In the genomic region with DNA sequence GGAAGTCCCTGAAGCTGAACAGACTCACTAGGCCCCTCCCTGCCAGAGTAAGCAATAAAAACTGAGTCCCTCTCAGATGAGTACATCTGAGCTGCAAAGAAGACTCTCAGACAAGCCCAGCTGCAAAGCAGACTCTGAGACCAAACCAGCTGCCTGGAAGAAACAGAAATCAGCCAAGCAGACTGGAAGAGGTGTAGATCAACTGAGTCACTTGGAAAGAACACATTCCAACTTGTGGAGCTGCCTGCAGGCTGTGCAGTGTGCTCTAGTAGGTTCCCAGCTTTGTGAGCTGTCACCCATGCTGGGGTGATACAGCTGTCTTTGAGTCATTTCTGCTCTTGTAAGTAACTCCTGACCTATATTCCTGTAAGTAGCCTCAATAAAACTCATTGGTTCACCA, we compare ENCODE assay signal across 26 mouse cellular contexts. TPM values are rescaled to one million over a fixed set of nuclear protein-coding genes. Genes with fewer than 3 reads are reported as not detected.
"Had no signal": no experiment of that assay in that cellular context is flagged by ENCODE, and none has a peak within 500 bp of the region (broad histone marks: within the 10 kb centered on the region; RNA-seq: fewer than 3 reads in every experiment).

No protein-coding gene starts in this region.

- H3K27ac ChIP-seq: heart, embryonic 10.5 days; heart, embryonic 13.5 days; heart, embryonic 15.5 days; hindbrain, embryonic 13.5 days; hindbrain, embryonic 15.5 days; hindbrain, postnatal 0 days; kidney, embryonic 15.5 days; kidney, postnatal 0 days; limb, embryonic 13.5 days; limb, embryonic 15.5 days; liver, embryonic 13.5 days; liver, embryonic 15.5 days had no signal

- H3K4me1 ChIP-seq: heart, embryonic 13.5 days; heart, embryonic 15.5 days; hindbrain, embryonic 13.5 days; hindbrain, embryonic 15.5 days; kidney, embryonic 15.5 days; limb, embryonic 13.5 days; limb, embryonic 15.5 days had no signal

- DNase-seq: gastrocnemius, postnatal 14 days; gastrocnemius, postnatal 36 days; heart, adult 18-20 months; heart, postnatal 14 days; heart, postnatal 36 days; kidney, adult 11 months; kidney, adult 2 months; kidney, adult 9 months; kidney, postnatal 14 days; kidney, postnatal 36 days; layer of hippocampus, adult 9-11 months; layer of hippocampus, postnatal 36 days; left cerebral cortex, postnatal 4 days; liver, embryonic 13.5 days had no signal

- H3K9ac ChIP-seq: heart, embryonic 13.5 days; heart, embryonic 15.5 days; hindbrain, embryonic 13.5 days; hindbrain, embryonic 15.5 days; kidney, embryonic 15.5 days; limb, embryonic 13.5 days; limb, embryonic 15.5 days; liver, embryonic 13.5 days; liver, embryonic 15.5 days had no signal

- H3K4me2 ChIP-seq: heart, embryonic 13.5 days; heart, embryonic 15.5 days; hindbrain, embryonic 13.5 days; hindbrain, embryonic 15.5 days; kidney, embryonic 15.5 days; limb, embryonic 13.5 days; limb, embryonic 15.5 days; liver, embryonic 13.5 days; liver, embryonic 15.5 days had no signal

- ATAC-seq: hindbrain, postnatal 0 days; intestine, embryonic 16.5 days had no signal

- H3K36me3 ChIP-seq: heart, embryonic 10.5 days; heart, embryonic 13.5 days; heart, embryonic 15.5 days; hindbrain, embryonic 13.5 days; hindbrain, embryonic 15.5 days; kidney, embryonic 15.5 days; limb, embryonic 13.5 days; limb, embryonic 15.5 days; liver, embryonic 13.5 days; liver, embryonic 15.5 days had no signal

- H3K4me3 ChIP-seq: heart, embryonic 10.5 days; heart, embryonic 13.5 days; heart, embryonic 15.5 days; hindbrain, embryonic 13.5 days; hindbrain, embryonic 15.5 days; kidney, embryonic 15.5 days; limb, embryonic 13.5 days; limb, embryonic 15.5 days; liver, embryonic 13.5 days; liver, embryonic 15.5 days had no signal

- H3K27me3 ChIP-seq: hindbrain, embryonic 15.5 days; kidney, embryonic 15.5 days; limb, embryonic 15.5 days had no signal

- H3K9me3 ChIP-seq: heart, embryonic 10.5 days; heart, embryonic 13.5 days; heart, embryonic 15.5 days; hindbrain, embryonic 13.5 days; hindbrain, embryonic 15.5 days; kidney, embryonic 15.5 days; limb, embryonic 13.5 days; limb, embryonic 15.5 days; liver, embryonic 13.5 days; liver, embryonic 15.5 days had no signal

RNA-seq across cellular contexts. Expression of a gene that starts 8.4 kb away (rescaled TPM):
- polyA plus RNA-seq: liver, embryonic 13.5 days; liver, embryonic 15.5 days had no signal
